In genomic region chr4:129882555-129883293, GRCm38 (mm10) we compare ENCODE assay signal across 8 mouse cellular contexts. TPM values are rescaled to one million over a fixed set of nuclear protein-coding genes. Genes with fewer than 3 reads are reported as not detected.
DNase-seq lines count a peak whose midpoint lies in the region; ATAC-seq and TF ChIP-seq lines count a peak whose summit lies in the region.

No protein-coding gene starts in this region.

- H3K27me3 ChIP-seq in spleen, adult 2 months (ENCODE audit: control insufficient read depth, insufficient read depth, low read length), result no peaks in the 10 kb centered on the region

- H3K27ac ChIP-seq in spleen, adult 2 months (ENCODE audit: insufficient read depth, low read length), result peak overlapping the region; percentile 90

- ATAC-seq in megakaryocyte progenitor cell, adult 5-6 weeks (replicated peaks; ENCODE audit: poor library complexity), result peak; percentile 88
- ATAC-seq in cerebellum, adult (ENCODE audit: insufficient number of reproducible peaks, low FRiP score, low TSS enrichment), result no peak

- peak; percentile 42 for TF ChIP-seq POLR2A in spleen, adult 2 months (IDR thresholded peaks at IDR 0.05; ENCODE audit: low read depth, low read length)

- H3K4me1 ChIP-seq in spleen, adult 2 months (ENCODE audit: control insufficient read depth, insufficient read depth, insufficient read length), result peaks cover 35% of the 10 kb centered on the region; the same call in 1 of the 2 replicates

- DNase-seq in A20 (ENCODE audit: low read depth, low spot score) (peak; percentile 92), adipocyte (ENCODE audit: low spot score) (peak; percentile 91)
- DNase-seq in gastrocnemius, postnatal 14 days, result peak; percentile 47
- peak; percentile 85 for DNase-seq in induced T-regulatory cell, adult 2 months (ENCODE audit: low read depth)
- peak; percentile 19 to 43 for DNase-seq in left cerebral cortex, postnatal 36 days (ENCODE audit: low spot score in 2 of 2)
- DNase-seq in spleen, adult 2 months (ENCODE audit: low read depth in 1 of 2, low spot score in 2 of 2), result peak; percentile 68 to 76

- peak overlapping the region; percentile 29; the same call in 1 of the 2 replicates for H3K4me3 ChIP-seq in spleen, adult 2 months (ENCODE audit: extremely low read depth, insufficient read depth, insufficient read length)

- under 1% methylated on average over 11 of the region's 11 CpGs for WGBS in spleen, adult 2 months

- intact Hi-C loops in gastrocnemius, postnatal 14 days (cut with DNase I; ENCODE audit: low total_unique reads), result no loop called here
- intact Hi-C loops in left cerebral cortex, postnatal 36 days (cut with DNase I), result no loop called here

- no peak for TF ChIP-seq CTCF in spleen, adult 2 months (IDR thresholded peaks at IDR 0.05; ENCODE audit: extremely low read depth, insufficient read depth, insufficient read length, insufficient replicate concordance)

- no peaks in the 10 kb centered on the region for H3K36me3 ChIP-seq in spleen, adult 2 months (ENCODE audit: control insufficient read depth, insufficient read depth, low read length)

RNA-seq across cellular contexts. Expression of gene Spocd1, which starts 46.3 kb away (rescaled TPM):
- not detected for total RNA-seq in gastrocnemius, postnatal 14 days (2021)
- under 1 TPM; 0.22 to 0.48 TPM for total RNA-seq in left cerebral cortex, postnatal 36 days (2021)
- total RNA-seq in megakaryocyte progenitor cell, adult 5-6 weeks (2015), result 0.05 and 0.49 TPM in 2 replicates
- total RNA-seq in megakaryocyte progenitor cell, adult 5-6 weeks (2017), result 0.04 and 0.81 TPM in 2 replicates
- 0.07 and 0.11 TPM in 2 replicates for polyA plus RNA-seq in spleen, adult 2 months (2012; rRNA removed)

Comparison
In these comparisons a context has a peak if more than half of its experiments do, and no peak if none do; other contexts are left out.
1. DNase-seq: peak in every context shown above with its lines; median percentile 92 in A20; 91 in adipocyte; 85 in induced T-regulatory cell, adult 2 months; 72 in spleen, adult 2 months; 47 in gastrocnemius, postnatal 14 days; 31 in left cerebral cortex, postnatal 36 days.